Mouse (Mus musculus): ENCODE results near the gene Tmem79.
"Not testable (repeated sequence)": the region's sequence is repeated elsewhere in the genome, so short reads cannot be mapped to it uniquely, and the experiment has no call there.

Gene Tmem79

DNA sequence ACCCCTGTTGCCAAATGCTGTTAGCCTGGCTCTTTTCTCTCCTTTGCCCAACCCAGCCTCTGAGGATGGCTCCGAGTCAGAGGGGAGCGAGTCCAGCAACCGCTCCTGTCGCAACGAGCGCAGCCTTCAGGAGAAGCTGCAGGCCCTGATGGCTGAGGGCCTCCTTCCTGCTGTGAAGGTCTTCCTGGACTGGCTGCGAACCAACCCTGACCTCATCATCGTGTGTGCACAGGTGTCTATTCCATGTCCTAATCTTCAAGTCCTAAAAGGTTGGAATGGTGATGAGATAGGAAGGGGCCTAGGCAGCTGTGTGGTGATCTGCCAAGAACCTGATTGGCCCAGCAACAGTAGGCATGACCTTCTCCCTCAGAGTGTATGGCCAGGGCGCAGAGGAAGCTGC is 17.0 kb upstream of the Tmem79 start:
- DNase-seq, result peak; percentile 71 to 77

DNA sequence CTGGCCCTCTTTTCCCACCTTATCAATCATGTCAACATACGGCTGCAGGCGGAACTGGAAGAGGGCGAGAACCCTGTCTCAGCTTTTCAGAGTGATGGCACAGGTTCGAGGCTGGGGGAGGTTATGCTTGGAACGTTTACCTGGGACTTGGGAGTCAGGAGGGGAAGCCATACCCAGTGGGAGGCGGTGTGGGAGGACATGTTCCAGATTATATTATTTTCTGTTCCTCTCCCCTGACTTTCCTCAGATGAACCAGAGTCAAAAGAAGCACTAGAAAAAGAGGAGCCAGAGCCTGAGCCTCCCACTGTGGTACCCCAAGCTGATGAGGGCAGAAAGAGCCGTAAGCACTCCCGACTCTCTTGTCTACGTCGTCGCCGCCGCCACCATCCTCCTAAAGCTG is 14.8 kb upstream of the Tmem79 start:
- no peak for DNase-seq

GRCm38 (mm10) chr3:88339006-88339405 is 3.1 kb upstream of the Tmem79 start:
- DNase-seq, result no peak

DNA sequence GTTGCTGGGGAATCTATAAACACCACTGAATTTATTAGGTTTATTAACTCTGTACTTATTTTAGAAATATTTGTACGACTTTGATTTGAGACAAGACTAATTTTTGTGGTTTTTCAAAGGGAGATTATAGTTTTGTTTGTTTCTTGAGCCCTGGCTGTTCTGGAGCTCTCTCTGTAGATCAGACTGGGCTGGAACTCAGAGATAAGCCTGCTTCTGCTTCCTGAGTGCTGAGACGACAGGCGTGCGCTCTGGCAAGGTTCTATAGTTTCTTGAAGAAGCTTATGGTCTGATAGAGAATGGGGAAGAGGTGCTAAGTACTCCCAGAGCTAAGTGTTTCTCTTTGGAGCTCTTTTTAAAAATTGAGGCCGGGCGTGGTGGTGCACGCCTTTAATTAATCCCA is 2.4 kb upstream of the Tmem79 start:
- DNase-seq, result no peak

GRCm38 (mm10) chr3:88337367-88338020 is 1.5 kb upstream of the Tmem79 start:
- DNase-seq, result no peak

- peak in 1 of 2 experiments; percentile 25 for DNase-seq
Measured at GRCm38 (mm10) chr3:88335436-88336053, 403 bp downstream of the Tmem79 start.

DNA sequence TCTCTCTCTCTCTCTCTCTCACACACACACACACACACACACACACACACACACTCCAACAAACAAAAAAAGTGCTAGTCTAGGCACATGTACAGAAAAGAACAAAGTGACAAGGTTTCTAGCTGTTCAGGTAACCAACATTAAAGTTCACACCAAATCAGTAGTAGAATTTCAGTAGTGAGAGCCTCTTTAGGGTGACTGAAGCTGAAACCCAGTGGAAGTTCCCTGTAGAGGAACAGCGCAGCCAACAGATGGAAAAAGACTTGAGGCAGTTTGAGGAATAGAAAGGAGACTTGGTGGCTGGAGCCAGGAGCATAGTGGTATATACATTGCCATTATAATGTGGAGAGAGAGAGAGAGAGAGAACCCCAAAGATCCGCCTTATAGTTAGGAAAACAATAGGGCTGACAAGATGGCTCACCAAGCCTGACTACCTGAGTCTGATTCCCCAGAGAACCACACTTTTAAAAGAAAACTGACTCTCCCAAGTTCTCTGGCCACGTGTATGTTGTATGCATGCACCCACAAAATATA is 979 bp downstream of the Tmem79 start:
- DNase-seq, result no peak

- no peak for DNase-seq
Measured at GRCm38 (mm10) chr3:88334029-88334658, 1.8 kb downstream of the Tmem79 start.

DNA sequence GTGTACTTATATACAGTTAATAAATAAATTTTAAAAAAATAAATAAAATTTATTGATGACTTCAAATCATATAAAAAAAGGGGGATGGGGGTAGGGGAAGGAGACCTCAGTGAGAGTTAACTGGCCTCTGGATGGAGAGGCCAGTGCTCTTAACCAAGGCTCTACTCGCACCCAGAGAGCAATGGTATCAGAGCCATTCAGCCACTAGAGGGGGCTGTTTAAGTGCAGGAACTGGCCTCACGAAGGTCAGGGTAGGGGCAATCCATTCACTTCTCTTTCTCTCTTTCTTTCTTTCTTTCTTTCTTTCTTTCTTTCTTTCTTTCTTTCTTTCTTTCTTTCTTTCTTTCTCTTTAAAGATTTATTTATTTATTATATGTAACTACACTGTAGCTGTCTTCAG is 4.7 kb downstream of the Tmem79 start:
- DNase-seq, result peak; percentile 33 to 44

GRCm38 (mm10) chr3:88328956-88329355 is 7.0 kb downstream of the Tmem79 start:
- no peak for DNase-seq

- DNase-seq, result peak; percentile 66 to 76
Measured at GRCm38 (mm10) chr3:88324951-88325405, 11.0 kb downstream of the Tmem79 start, which contains the start of gene Glmp. Gene Glmp, plus strand, starts transcription at chr3:88325023.

DNA sequence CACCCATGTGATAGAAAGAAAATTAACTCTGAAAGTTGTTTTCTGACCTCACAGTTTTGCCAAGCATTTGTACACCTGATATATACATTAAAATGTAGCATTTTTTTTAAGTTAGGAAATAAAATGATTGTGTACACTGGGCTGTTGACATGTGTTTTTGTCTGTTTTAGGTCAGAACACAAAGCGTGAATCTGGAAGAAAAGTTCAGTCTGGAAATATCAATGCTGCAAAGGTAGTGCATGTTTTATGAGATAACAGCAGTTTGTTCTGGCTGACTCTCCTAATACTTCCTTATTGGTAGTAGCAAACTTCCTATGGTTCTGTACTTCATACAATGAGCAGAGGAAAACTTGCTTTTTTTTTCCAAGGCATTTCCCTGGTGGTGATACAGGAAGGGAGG is 36.8 kb downstream of the Tmem79 start:
- DNase-seq, result no peak

GRCm38 (mm10) chr3:88297321-88297851 is 38.6 kb downstream of the Tmem79 start:
- DNase-seq, result no peak

DNA sequence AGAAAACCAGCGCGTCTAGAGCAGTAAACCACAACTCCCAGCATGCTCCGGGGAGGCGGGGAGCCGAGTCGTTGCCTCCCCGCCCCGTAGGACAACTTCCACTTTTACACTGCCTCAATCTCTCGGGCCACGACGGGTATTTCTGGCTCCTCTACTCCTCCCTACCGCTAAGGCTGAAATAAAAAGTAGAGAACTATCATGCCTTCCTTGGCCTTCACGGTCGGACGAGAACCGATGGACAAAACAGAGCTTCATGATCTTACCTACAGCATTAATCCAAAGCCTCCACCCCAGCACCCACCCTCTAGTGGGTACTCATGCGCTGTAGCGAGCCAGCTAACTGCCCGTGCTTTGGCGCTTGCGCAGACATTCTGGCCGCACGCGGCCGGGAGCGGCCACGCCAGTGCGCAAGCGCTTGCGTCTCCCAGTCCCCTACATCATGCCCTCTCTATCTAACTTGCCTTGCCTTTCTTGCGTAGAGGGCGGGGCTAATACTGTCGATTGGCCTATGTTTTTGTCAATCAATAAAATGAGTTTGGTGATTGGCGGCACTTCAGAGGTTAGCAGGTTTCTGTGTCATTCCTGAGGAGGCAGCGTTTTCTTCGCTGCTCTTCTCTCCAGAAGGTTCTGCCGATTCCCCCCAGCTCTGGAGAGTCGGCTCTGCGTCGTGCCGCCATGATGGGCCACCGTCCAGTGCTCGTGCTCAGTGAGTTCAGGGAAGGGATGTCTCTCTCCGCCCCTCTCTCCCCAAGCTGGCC is 39.2 kb downstream of the Tmem79 start, which contains the start of the genes Tsacc and Cct3:
Tsacc (minus strand) TSS at position 439 of the 758 bp plus-strand sequence.
Cct3 (plus strand) TSS at position 556 of the 758 bp plus-strand sequence.
- peak; percentile 95 to 96 for DNase-seq

DNA sequence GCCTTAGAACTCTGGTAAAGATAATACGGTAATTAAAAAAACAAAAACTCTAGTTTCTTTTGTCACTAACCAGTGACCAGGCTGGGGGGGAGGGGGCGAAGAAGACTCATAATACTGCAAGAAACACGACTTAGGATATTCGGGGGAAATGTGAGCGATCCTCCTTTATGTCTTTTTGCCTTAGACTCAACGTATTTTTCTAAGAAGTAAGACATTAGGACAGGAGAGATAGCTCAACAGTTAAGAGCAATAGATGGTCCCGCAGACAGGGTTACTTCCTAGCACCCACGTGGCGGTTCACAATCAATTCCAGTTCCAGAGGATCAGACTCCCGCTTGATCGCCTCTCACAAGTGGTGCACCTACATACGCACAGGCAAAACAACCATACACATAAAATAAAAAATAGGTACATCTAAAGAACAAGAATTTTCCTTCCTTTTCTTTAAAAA is 39.8 kb downstream of the Tmem79 start:
- no peak for DNase-seq

GRCm38 (mm10) chr3:88295272-88295671 is 40.7 kb downstream of the Tmem79 start:
- DNase-seq, result not testable (repeated sequence)

GRCm38 (mm10) chr3:88291970-88292369 is 44.0 kb downstream of the Tmem79 start:
- peak; percentile 5 to 13 for DNase-seq

- not testable (repeated sequence) for DNase-seq
Measured at GRCm38 (mm10) chr3:88288133-88288713, 47.7 kb downstream of the Tmem79 start.

- no peak for DNase-seq
Measured at GRCm38 (mm10) chr3:88287110-88287509, 48.8 kb downstream of the Tmem79 start, which contains the start of gene Gm38392. Gene Gm38392, minus strand, starts transcription at chr3:88287210.

GRCm38 (mm10) chr3:88285565-88285895 is 50.4 kb downstream of the Tmem79 start:
- DNase-seq, result not testable (repeated sequence)

- DNase-seq, result not testable (repeated sequence)
Measured at GRCm38 (mm10) chr3:88284815-88285564, 51.0 kb downstream of the Tmem79 start.

Data from cerebellum, postnatal 36 days (tissue).